Mouse (Mus musculus) layer of hippocampus, adult 8-10 months (tissue): ENCODE measurements around the gene Kif5c. TPM values are rescaled to one million over a fixed set of nuclear protein-coding genes. Genes with fewer than 3 reads are reported as not detected.

ENCODE experiments used
- DNase-seq, 2 experiments: peaks; one replicate each; pipeline ENCODE4 v3.0.0; 2022; ENCODE audit warnings: low spot score in 2 of 2
- total RNA-seq, 4 experiments: library from RNA; stranded (reverse); gene quantifications; 2 replicates each; pipeline ENCODE4 v1.2.4; 2022

The Kif5c gene
- 100 to 1,000 TPM; 460 to 483 (median 462) TPM for total RNA-seq

DNA sequence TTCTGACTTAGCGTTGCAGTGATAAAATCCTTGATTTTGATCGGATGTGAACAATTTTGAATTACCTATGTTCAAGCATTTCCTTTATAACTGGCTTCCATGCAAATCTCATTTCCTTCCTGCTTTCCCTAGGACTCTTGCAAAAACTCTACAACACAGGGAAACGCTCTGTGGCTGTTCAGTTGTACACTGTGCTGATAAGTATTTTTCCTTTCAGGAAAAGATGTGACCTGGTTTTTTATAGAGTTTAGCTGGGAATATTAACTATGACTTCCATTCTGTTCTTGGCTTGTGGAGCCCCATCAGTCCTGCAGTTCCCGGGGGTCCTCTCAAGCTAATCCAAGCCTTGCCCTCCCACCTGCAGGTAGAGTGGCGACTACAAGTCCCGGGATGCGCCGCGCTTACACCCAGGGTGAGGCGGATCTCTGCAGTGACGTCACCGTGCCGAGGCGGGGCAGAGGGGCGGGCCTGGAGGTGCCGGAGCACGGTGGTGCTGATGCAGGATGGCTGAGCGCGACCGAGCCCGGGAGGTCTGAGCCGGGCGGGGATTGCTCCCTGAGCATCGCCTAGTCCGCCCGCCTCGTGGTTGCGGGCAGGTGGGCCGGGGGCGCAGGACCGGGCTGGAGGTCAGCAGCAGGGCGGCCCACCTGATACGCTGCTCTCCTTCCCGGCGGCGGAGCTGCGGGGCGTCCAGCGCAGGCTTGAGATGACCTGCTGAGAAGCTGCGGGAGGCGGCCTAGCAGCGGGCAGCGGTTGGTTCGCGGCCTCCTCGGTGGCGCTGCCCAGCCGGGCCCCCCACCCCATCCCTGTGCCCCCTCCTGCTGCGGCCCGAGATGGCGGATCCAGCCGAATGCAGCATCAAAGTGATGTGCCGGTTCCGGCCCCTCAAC lies at the start of gene Kif5c:
Gene Kif5c (plus strand): TSS at position 470 of the 890 bp plus-strand sequence.
- peak; percentile 92 to 93 for DNase-seq

DNA sequence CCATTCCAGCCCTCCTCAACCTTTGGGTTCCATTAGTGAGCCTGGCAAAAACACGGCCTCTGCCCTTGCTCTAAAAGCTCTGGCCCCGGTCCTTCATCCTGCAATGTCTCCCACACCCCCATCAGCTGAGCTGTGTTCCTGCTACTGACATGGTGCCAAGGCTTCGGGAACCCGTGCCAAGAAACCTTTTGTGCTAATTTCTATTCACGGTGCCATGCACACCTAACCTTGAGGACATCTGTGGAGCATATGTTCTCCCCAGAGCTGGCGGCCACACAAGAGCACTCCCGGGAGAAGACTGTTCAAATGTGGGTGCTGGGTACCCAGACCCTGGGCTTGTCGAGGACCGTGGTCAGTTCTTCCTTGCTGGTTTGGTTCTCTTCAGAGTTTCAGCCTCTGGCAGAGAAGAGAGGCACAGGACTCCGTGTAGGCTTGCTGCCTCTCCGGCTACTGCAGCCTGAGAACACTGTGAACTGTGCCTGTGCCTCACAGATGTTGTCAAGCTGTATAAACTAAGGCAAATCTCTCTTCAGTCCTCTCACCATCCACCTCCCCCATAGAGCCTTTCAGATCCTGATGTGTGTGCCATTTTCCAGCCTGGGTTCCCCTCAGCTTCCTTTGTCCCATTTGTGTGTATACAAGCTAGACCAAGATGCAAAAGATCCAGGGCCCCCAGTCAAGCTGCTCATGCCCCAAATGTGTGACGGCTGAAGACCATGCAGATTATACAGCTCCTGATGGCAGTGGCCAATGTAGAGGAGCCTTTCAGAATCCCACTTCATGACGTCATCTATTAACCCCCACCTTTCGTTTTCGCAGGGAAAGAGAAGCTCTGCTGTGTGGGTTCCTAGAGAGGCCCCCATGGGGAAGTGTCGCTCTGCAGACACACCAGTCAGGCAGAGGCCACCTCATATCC lies 49.0 kb upstream of the Kif5c start:
- DNase-seq = peak in 1 of 2 experiments; percentile 34

DNA sequence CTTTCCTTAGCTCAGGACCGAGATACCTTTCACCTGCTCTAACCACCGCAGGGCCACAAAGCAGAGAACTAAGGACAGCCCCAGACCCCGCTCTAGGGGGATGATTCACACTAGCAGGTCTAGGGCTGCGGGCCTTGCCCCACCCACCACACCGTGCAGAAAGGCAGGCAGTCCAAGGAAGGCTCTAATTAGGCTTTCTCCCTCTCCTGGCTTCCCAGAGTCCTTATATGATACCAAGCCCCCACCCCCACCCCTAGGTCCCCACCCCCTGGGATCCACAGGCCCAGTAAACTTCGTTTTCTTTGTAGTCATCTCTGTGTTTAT lies 48.4 kb upstream of the Kif5c start:
- no peak for DNase-seq

DNA sequence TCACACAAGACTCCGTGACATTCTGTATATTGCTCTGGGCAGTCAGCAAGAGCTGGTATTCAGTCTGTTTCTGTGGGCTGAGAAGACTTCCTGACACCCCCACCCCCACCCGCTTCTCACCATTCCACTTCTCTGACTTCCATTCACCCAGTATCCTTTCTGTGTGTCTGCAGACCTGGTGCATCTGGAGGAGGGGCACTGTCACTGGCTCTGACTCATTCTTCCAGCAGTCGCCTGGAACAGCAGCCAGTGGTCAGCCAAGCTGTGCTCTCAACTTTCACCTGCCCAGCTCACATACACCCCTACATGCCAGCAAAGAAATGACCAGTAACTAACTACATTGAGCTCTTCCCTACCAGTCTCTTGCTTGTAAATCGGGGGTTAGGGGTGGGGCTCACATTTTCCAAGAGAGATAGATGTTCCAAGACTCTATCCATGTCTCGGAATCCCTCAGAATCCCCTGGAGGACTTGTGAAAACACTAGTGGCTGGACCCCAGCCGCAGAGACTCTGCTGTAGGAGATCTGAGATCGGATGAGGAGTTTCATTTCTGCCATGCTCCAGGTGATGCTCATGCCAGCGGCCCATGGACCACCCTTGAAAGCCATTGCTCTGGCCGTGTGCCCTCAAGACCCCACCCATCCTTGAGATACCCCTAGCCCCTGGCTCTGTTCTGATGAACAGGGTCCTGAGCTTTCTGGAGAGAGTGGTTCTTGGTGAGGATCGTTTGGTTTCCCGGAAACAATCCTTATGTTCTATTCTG lies 47.8 kb upstream of the Kif5c start:
- no peak for DNase-seq

DNA sequence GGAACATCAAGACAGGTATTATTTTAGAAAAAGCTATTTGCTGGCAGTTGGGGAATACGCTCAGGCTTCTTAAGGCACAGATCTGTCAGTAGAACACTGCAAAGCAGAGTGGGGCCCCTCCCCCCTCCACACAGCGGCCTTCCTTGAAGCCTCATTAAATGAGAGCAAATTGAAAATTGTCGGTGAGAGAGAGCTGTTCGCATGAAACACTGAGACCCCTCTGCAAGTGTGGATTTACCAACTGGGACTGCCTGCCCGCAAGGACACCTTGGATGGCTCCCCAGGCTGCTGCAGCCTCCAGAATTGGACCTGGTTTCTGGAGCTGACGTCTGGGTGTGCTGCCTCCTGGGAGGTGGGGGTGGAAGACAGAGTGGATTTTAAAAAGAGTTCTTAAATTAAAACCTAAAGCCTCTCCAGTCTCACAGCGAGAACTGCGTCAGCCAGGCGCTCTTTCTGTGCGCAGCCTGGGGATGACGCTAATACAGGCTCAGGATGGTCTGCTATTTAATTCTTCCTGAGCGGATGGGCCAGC lies 46.9 kb upstream of the Kif5c start:
- DNase-seq = peak; percentile 45 to 52

DNA sequence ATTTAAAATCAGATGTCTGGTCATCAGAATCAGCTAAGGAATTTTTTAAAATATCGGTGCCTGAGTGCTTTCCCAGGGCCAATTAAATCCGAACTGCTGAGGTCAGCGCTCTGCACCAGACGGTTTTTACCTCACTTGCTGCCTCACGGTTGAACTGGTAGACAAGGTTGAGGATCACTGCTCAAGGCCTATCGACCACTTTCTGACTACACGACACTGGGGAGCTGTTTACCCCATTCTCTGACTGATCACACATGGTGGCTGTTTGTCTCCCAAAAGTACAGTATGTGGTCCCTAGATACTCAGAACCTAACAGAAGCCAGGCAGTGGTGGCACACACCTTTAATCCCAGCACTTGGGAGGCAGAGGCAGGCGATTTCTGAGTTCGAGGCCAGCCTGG lies 46.4 kb upstream of the Kif5c start:
- DNase-seq = no peak

DNA sequence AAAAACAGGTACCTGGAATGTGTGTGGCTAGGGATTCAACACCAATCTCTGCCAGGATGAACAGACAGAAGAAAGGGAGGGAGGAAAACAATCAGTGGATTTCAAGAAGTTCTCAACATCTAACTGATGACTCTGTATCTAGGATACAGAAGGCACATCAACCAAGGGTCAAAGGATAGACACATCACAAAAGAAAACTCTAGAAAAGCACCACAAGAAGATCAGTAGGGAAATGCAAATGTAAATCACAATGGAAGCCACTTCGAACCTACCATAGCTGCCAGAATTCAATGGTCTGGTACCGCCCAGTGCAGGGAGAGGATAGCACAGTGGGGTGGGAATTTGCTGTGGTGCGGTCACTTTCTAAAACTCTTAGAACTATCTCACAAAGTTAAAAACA lies 45.8 kb upstream of the Kif5c start:
- DNase-seq = no peak

DNA sequence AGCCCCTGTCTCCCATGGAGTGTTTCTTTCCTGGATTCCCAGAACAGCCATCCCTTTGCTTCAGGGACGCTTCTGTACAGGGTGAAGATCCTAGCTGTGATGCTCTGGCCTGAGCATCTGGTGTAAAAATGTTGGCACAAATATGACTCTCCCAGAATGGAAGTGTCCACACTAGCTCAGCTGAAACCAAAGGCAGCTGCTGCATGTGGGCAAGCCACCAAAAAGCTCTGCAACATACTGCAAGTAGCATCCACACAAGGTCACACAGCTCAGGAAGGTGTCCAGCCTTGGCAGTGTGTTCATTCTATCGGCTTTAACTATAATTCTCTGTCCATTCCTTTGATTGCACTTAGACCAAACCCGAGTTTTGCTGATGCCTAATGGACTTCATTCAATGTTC lies 38.5 kb upstream of the Kif5c start:
- DNase-seq = no peak

DNA sequence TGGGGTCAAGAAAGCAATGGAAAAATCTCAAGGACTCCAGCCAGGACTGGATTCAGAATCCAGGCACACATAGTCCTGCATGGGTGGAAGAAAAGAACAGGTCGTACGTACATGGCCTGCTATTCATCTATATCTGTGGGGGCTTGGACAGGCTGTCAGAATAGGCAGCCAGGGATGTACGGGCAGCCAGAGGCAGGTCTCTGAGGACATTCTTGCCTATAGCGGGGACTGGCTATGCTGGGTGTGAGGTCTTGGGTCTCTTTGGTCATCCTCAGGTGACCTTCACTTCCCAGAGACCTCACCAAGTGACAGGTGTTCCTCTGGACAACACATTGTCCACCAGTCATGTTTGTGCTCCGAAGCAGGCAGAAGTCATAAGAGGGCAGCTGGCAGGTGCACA lies 36.6 kb upstream of the Kif5c start:
- DNase-seq = no peak

DNA sequence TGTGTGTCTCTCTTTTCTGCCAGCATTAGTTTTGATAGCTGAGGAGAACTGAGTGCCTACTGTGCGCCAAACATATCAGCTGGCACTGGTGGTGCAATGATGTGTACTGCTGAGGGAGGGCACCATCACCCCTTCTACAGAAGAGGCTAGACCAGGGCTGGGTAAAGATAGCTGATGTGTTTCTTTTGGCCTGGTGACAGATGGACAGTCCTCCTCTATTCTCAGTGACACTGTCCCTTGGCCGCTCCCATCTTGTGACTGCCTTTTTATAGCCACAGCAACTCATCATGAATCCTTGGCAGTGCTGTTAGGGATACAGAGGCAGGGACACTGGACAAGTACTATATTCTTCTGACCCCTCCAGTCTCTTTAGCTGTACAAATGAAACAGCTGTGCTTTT lies 35.8 kb upstream of the Kif5c start:
- DNase-seq = no peak

DNA sequence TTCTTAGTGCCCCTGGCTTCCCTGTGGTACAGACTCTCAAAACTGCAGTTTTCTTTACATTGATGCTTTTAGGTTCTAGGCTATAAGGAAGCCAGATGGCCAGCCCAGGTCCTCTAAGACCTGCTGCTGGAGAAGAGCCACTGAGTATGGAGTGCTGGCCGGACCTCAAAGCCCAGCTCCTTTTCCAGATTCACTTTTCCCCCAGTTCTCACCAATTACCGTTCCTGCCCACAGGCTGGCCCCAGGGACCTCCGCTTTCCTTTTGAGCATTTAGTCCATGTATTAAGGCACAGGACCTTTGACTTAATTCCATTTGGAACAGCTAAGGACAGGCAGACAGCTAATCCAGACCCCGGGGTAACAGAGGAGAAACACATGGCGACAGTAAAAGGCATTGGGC lies 28.6 kb upstream of the Kif5c start:
- DNase-seq = no peak

DNA sequence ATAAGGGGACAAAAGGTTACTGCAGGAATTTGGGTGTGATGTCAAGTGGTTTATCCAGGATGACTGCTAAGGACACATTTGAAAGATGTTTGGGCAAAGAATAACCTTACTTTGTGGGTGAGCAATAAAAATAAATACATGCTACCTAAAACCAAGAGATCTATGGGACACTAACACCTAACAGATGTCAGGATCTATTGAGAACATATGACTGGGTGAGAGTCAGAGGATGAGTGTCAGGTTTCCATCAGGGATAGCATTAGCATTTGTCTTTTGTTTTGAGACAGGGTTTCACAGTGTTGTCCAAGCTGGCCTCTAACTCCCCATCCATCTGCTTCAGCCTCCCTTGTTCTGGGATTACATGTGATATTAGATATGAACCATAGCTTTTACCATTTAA lies 26.2 kb upstream of the Kif5c start:
- DNase-seq = no peak

DNA sequence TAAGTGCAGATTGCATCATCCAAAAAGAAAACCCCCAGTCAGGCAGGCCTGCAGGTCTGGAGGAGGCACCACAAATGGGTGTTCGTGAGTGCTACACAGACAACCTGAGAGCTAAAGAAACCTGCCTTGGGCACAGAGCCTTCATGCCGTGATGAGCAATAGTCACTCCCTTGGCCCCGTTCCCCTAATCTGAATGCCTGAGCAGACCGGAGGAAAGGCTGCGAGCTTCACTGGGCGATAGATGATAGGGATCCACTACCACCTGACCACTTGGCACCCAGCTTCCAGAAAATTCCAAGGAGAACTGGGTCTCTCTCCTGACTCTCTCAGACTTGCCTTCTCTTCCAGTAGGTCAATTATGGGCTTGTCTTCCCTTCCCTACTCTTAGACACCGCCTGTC lies 24.2 kb upstream of the Kif5c start:
- no peak for DNase-seq

DNA sequence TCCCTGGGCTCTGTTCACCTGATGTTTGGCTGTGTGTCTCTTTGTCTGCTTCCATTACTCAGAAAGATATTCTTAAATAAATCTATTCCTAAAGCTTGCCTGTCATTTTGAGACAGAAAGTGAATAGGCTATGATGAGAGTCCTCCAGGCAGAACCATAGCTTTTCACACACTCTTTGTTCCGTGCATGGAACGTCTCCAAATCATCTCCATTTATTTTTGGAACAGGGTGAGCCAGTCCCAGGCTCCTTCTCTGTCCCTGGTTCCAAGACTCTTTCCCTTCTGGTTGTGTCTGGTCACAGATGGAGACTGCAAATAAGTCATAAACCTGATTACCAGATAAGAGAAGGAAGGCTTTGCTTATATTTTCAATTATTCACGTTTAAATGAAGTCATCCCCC lies 22.8 kb upstream of the Kif5c start:
- DNase-seq = no peak

DNA sequence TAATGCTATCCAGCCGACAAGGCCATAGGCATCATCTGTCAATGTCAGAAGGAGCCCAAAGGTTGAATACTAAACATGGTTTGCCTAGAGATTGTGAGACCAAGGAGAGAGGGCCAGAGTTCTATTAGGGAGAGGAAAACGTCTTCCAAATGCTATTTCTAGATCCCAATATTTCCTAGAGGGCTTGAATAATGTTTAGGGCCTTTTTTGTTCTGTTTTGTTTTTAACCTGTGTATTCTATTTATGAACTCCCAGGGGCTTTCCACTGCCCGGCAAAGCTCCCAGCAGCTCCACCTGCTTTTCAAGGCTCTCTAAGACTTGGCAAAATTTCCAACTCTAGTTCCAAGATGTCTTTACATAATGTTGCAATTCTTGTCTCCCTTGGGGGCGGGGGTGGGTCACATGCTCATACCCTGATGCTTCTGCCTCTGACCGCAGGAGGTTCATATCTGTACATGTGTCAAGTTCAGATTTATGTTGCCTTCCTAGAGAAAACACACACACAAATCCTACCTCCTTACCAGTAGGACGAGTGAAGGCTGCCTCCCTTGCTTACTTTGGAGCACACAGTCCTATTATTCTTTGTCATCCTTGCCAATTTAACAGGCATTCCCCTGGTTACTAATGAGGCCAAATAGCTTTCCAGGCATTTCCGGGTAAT lies 18.9 kb upstream of the Kif5c start:
- DNase-seq = no peak

DNA sequence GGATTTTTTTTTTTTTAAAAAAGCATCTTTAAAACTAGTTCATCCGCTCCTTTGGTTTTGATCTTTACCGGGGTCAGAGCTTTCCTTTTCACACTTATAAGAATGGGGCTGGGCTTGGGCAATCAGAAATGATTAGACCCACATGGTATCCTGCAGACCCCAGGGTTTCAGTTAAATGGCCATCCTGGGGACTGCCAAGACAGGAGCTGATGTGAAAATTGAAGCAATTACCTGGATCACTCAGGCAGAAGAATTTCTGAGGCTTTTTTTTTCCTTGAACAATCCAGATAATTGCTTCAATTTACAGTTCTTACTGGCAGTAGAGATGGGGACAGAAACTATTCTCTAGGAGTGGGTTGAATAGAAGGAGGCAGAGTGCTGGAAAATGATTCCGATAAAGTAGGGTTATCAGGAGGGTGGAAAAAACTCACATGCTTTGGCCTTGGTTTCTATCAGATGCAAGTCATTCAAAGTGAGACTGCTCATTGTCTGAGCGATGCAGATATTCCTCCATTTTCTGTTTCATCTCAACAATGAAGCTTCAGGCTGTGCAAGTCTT lies 16.2 kb upstream of the Kif5c start:
- no peak for DNase-seq

DNA sequence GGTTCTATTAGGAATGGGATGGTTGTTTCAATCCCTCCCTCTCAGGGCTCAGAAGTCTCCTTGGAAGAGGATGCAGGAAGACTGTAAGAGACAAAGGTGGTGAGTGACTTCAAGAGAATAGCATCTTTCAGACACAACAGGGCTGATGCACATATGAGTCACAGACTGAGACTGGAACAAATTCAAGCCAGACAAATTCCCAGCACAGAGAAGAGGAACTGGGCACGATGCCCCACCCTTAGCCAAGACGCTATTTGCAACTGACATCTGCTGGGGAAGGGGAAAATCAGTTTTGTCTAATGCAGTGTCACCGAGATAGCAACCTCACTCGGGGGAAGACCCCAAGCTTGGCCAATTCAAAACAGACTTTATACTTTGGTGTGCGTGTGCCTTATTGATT lies 9.5 kb upstream of the Kif5c start:
- DNase-seq = peak in 1 of 2 experiments; percentile 50

DNA sequence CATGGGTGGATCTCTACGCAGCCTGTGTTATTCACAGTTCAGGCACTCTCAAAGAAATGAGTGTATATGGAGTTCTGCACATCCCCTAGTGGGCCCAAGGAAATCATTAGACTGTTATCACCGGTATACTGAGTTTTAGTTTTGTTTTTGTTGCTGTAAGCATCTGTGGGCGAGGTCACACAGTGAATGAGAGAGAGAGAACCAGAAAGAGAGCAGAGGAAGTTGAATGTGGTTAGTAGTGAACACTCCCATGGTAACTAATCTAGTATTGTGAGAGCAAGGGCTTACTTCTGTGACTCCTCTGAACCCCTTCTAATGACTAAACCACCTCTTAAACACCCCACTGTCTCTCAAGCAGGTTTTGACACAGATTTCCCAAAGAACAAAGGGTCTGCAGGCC lies 2.3 kb upstream of the Kif5c start:
- no peak for DNase-seq

DNA sequence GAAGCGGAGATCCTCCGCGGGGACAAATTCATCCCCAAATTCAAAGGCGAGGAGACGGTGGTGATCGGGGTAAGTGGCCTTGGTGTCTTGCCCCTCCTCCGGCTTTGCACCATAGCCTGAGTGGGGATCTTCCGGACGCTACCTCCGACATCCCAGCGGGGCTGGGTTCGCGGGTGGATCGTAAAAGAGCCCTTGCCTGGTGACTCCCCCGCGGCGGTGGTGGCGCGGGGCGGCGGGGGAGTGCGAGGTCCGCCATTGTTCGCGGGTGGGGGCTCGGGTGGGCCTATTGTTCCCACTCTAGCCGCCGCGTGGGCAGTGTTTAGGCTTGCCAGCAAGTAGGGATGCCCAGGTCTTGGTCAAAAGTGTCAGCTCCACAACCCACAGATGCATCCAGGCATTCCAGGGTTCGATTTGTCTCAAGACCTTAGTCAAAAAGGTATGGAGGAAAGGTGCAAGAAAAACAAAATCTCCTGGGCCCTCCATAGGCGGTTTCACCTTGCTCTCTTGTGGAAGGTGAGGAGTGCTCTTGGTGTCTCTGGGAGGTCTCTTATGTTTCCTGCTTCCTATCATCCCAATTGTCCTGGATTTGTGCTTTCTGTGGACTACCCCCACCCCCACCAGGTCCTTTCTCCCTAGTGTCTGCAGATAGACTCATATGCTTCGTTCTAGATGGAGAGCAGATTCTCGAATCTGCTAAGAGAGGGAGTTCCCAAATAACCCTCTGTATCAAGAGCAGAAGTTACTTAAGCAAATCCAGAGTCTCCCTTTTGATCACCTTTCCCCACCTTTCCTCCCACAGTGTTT lies 823 bp downstream of the Kif5c start:
- DNase-seq = peak in 1 of 2 experiments; percentile 32

DNA sequence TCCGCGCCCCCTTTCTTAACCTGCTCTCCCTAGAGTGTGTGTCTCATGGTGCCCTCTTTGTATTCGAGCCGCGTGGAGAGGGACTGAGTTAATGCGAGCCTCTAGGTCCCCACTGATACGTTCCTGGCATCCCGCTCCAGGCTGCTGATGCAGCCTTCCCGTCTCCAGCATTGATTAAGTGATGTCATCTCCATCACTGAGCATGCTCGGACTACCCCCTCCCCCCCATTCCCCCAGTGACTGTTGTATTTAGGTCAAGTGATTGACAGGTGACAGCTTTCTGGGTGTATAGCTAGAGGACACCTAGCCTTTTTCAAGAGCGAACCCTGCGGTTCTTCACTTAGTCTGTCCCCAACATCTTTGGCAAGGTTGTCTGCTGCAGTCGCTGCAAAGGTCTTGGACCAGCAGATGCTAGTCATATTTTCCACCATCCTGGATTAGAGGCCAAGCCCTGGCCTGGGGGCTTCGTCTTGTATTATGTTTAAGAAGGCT lies 1.6 kb downstream of the Kif5c start:
- peak; percentile 49 to 58 for DNase-seq
